Mouse (Mus musculus) lung, adult 2 months (tissue): ENCODE measurements around the gene Ptprd. TPM values are rescaled to one million over a fixed set of nuclear protein-coding genes. Genes with fewer than 3 reads are reported as not detected.

Source experiments
- DNase-seq: peaks from one replicate; pipeline ENCODE4 v3.0.0; 2022
- H3K4me1 ChIP-seq: fragments of 200-500 bp; 2 replicates; pipeline ENCODE4 v1.6.1; 2011; ENCODE audit warnings: low read length; ENCODE audit not compliant: control insufficient read depth, insufficient read depth
- H3K4me3 ChIP-seq: fragments of 200-500 bp; replicated peaks from 2 replicates; pipeline ENCODE3; 2011; ENCODE audit warnings: low read depth, mild to moderate bottlenecking, control low read depth, low read length; ENCODE audit errors: extremely low read depth
- CTCF ChIP-seq: fragments of 200-500 bp; IDR thresholded peaks from 2 replicates; pipeline ENCODE4 v1.5.1; 2011; ENCODE audit warnings: mild to moderate bottlenecking, low read length, control low read depth; ENCODE audit not compliant: insufficient read depth
- POLR2A ChIP-seq: fragments of 200-500 bp; IDR thresholded peaks from 2 replicates; pipeline ENCODE4 v1.6.1; 2011; ENCODE audit warnings: low read depth, mild to moderate bottlenecking, control low read depth, low read length, borderline replicate concordance; ENCODE audit errors: extremely low read depth
- WGBS: fragments of 180-500 bp; shearing (Covaris S2); methylation state at CpG from one replicate; pipeline ENCODE4 v1.1.7; 2018; 5-methylcytosine and 5-hydroxymethylcytosine counted together
- polyA plus RNA-seq: library from polyadenylated mRNA; depleted of rRNA; stranded (reverse); fragments of >200 nt; gene quantifications from 2 replicates; pipeline ENCODE4 v1.2.3, GENCODE M21; 2012

Gene Ptprd
- polyA plus RNA-seq, 1 experiment = 13.4 TPM

DNA sequence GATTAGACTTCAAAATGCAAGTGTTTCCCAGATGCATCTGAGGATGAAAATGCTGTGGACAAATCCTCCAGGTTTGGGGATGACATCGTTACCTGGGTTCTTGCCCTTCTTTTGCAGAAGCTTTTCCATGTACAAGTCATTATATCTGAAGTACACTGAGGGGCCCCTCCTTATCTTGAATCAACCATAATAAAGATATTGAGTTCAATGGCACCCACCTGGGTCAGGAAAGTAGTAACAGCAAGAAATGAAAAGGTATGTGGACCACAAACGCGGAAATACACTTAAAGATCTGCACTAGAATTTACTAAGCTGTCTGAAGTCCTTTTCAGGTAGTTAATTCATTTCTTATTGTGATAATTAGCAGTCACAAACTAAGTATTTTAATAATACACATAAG lies 2017.0 kb downstream of the Ptprd start:
- Histone ChIP-seq H3K4me1 (no peaks in the 10 kb centered on the region; the same call in 1 of the 2 replicates), H3K4me3 (no peak overlapping the region)
- WGBS = 77% methylated on average over 3 of the region's 3 CpGs
- no peak for TF ChIP-seq CTCF
- no peak for TF ChIP-seq POLR2A
- DNase-seq = no peak

DNA sequence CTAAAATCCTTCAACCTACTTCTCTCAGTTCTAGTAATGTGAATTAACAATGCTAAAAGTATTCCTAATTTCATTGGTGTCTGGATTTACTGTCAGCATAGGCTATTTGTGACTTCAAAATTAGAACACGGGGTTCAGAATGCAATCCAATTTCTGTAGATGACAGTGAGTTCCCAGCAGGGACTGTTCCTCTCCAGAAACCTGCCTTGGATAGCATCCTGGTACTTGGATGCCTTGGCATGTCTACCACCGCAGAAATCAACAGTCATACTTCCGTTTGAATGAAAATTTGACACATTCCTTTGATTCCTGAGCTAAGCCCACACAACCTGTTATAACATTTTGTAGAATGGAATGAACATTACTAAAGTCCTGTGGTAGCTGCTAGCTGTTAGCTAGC lies 2018.3 kb downstream of the Ptprd start:
- H3K4me3 ChIP-seq = no peak overlapping the region
- whole genome bisulfite sequencing = 65% methylated on average over 3 of the region's 3 CpGs
- no peak for DNase-seq
- no peak for TF ChIP-seq POLR2A
- H3K4me1 ChIP-seq = no peaks in the 10 kb centered on the region

DNA sequence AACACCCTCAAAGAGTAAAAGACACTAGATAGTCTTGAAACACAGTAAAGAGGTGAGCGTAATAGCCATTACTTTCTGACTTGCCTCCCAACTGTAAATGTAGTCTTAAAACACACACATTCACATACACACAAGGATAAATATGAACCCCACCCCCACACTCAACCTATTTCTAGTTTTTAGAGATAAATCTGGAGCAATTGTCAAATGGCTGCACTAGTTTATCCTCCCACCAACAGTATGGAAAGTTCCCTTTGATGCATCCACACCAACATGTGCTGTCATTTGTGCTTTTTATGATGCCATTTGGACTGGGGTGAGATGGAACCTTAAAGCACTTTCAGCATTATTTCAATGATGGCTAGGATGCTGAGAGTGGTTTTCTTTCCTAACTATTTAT lies 2019.7 kb downstream of the Ptprd start:
- WGBS = 100% methylated on average over 1 of the region's 1 CpGs
- TF ChIP-seq CTCF (no peak), POLR2A (no peak)
- H3K4me3 ChIP-seq = no peak overlapping the region
- H3K4me1 ChIP-seq = no peaks in the 10 kb centered on the region
- no peak for DNase-seq

DNA sequence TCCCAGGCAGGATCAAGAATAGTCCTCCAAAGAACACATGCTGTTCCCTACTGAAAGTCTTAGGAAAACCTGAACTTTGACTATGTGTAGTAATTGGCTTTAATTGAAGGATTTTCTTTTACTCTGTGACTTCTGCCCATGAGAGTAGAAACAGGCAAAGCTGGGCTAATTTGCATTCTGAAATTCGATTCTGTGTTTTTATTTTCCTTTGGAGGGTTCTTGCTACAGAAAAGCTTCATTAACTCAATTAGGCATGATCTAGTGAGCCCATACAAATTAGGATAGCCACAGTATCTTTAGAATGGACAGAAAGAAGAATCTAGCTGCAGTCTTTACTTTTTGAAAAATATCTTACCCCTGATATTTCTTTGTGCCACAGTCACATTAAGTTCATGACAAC lies 2021.0 kb downstream of the Ptprd start:
- DNase-seq = no peak
- WGBS = 40% methylated on average over 1 of the region's 1 CpGs
- TF ChIP-seq CTCF (no peak), POLR2A (no peak)
- no peak overlapping the region for H3K4me3 ChIP-seq
- H3K4me1 ChIP-seq = no peaks in the 10 kb centered on the region

DNA sequence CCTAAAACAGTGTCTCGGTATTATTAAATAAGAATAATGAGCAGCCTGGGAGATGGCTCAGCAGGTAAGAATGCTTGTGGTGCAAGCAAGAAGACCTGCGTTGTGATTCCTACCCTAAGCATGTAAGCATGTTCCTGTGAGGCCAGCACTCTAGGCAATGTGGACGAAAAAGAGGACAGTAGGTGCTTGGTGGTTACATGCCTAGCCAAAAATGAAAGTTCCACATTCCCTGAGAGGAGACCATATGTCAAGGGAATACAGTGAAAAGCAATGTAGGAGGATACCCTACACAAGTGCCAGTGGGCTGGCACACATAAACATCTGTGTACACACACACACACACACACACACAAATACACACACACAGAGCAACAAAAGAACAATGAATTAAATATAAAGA lies 2028.7 kb downstream of the Ptprd start:
- WGBS = 88% methylated on average over 3 of the region's 3 CpGs
- no peak for TF ChIP-seq POLR2A
- H3K4me1 ChIP-seq = no peaks in the 10 kb centered on the region
- no peak overlapping the region for H3K4me3 ChIP-seq
- DNase-seq = no peak

DNA sequence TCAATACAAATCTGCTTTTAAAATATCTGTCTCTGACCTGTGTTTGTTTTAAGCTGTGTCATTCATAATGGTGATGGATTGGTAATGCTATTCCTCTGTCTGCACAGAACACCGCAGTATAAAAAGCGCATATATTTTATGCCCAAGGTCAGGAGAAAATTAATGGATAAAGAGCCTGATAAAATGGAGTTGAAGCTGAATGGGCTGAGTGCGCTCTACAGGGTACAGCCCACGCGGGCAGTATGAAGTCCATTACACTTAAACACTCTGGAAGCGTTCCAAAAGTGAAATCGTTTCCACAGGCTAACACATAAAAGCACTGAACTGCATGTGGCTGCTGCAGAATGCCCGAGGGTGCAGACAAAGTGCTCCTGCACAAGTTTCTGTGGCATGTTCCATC lies 2032.3 kb downstream of the Ptprd start:
- 65% methylated on average over 8 of the region's 8 CpGs for WGBS
- DNase-seq = no peak
- H3K4me3 ChIP-seq = no peak overlapping the region
- H3K4me1 ChIP-seq = no peaks in the 10 kb centered on the region
- TF ChIP-seq CTCF (no peak), POLR2A (no peak)

DNA sequence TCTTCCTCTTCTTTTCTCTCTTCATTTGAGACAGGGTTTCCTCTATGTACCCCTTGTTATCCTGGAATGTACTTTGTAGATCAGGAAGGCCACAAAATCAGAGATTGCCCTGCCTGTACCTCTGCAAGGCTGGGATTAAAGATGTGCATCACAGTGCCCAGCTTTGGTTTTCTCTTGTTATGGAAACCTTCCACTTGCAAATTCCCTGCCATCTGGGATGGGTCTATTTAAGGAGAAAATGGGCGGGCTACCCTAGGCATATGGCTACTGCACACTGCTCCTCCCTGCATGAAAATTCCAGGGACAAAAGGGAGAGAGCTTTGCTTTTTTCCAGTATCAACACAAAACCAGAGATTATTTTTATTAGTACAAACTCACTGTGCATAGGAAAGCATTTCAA lies 2036.7 kb downstream of the Ptprd start:
- H3K4me1 ChIP-seq = no peaks in the 10 kb centered on the region
- no peak for DNase-seq
- WGBS = 91% methylated on average over 1 of the region's 1 CpGs
- no peak overlapping the region for H3K4me3 ChIP-seq
- no peak for TF ChIP-seq CTCF
- TF ChIP-seq POLR2A = no peak

DNA sequence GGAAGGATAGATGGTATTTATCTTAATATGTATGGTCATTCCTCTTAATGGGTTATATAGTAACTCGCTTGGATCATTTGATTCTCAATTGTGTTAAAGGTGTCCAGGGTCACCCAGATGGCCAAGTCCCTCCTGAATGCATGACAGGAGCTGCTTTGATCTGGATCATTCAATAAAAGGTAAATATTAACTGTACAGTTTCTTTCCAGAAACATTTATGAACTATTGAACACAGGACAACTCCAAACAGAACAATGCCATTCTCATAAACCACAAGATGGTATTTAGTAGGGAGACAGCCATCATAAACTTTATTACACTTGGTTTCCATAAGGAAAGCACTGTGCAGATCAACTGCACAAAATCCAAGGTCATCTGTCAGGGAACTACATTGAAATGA lies 2056.0 kb downstream of the Ptprd start:
- DNase-seq = no peak
- no peak for TF ChIP-seq CTCF
- no peak for TF ChIP-seq POLR2A
- H3K4me3 ChIP-seq = no peak overlapping the region
- H3K4me1 ChIP-seq = no peaks in the 10 kb centered on the region
- whole genome bisulfite sequencing = 58% methylated on average over 1 of the region's 1 CpGs

DNA sequence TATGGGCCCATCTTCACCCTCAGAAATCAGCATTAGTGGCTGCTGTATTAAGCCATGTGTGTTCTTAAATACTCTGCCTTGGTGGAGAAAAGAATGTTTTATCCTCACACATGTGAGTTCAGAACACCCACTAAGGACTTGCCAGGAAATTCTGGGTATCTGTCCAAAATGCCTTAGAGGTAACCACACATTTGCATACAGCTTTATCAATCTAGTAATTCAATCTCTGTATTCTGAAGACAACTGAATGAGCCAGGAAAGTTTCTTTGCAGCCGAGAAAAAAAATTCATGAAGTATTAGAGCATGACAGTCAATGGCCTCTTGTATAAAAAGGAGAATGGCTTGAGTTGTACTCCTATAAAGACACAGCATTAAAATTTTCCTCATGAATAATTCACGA lies 2057.6 kb downstream of the Ptprd start:
- no peak for DNase-seq
- Histone ChIP-seq H3K4me3 (no peak overlapping the region), H3K4me1 (no peaks in the 10 kb centered on the region)
- TF ChIP-seq POLR2A (no peak), CTCF (no peak)
- WGBS = 58% methylated on average over 2 of the region's 2 CpGs

DNA sequence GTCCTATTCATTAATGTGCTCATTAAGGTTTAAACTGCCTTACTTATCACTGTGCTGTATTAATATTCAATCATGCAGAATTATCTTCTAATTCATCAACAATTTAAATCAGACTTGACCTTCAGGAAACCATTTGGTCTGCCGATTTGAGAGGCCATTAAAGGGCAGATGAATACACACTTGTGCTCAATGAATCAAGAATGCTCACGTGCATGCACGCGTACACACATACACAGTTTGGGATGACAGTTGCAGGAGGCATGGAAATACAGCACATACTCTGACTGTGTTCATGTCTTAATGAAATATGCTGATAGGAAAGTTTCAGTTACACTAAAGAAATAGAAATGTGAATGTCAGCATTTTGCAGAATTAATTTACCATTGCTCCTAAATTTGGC lies 2066.8 kb downstream of the Ptprd start:
- no peak for TF ChIP-seq POLR2A
- TF ChIP-seq CTCF = no peak
- no peak overlapping the region for H3K4me3 ChIP-seq
- 85% methylated on average over 4 of the region's 4 CpGs for WGBS
- no peaks in the 10 kb centered on the region for H3K4me1 ChIP-seq
- no peak for DNase-seq

DNA sequence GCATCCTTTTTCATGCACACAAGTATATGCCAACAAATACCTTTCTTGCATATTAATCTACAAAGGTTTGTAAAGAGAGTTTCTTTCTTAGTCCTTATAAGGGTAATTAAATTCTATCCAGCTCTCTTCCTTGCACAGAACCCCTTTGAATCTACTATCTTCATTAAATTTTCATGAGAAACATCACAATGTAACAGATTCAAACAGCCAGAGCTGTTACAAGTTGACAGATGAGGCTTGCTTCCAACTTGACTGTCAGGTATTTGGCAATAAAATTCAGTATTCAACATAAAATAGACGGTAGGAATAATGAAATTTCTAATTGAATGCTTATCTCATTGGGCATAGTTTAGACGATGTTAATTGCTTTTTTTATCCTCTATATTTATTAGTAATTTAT lies 2067.4 kb downstream of the Ptprd start:
- H3K4me3 ChIP-seq = no peak overlapping the region
- 58% methylated on average over 2 of the region's 2 CpGs for WGBS
- H3K4me1 ChIP-seq = no peaks in the 10 kb centered on the region
- no peak for TF ChIP-seq CTCF
- TF ChIP-seq POLR2A = no peak
- DNase-seq = no peak
